ENCODE assay signal across 8 mouse cellular contexts in the genomic region with DNA sequence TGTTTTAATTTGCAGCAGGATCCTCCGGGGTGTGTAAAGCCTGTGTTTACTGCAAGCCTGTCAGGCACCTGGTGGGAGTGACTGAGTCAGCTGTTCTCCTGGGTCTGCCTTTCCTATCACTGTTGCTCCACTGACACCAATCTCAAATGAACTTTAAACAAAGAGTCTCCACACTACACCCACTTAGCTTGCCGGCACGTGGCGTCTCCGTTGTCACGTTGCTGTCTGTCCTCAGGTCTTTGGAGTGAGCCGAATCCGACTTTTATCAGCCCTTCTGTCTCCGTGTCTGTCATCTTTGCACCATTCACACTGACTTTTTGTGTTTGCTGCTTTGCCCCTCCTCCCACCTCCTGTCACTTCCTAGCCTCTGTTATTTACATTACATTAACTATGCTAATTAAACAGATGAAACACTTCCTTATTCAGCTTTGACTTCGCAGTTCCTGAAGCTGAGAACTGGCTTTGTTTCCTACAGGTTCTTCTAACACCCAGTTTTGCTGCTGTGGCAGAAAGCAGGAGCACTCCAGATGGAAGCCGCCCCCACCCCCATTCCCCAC. TPM values are rescaled to one million over a fixed set of nuclear protein-coding genes. Genes with fewer than 3 reads are reported as not detected.
A peak's percentile ranks its signal among the peaks of the same experiment; 100 is the strongest.
DNase-seq lines count a peak whose midpoint lies in the region; ATAC-seq and TF ChIP-seq lines count a peak whose summit lies in the region.

No protein-coding gene starts in this region.

- intact Hi-C loops in left cerebral cortex, postnatal 4 days (cut with DNase I): no loop called here

- peak overlapping the region; percentile 70 for H3K27ac ChIP-seq in forebrain, embryonic 14.5 days (ENCODE audit: low read depth, low read length)
- H3K27ac ChIP-seq in intestine, postnatal 0 days (ENCODE audit: low read depth, low read length): no peak overlapping the region
- no peak overlapping the region for H3K27ac ChIP-seq in liver, embryonic 12.5 days
- peak overlapping the region; percentile 84 for H3K27ac ChIP-seq in thymus, adult 2 months (ENCODE audit: control insufficient read depth, insufficient read depth, low read length)

- H3K4me2 ChIP-seq in forebrain, embryonic 14.5 days (ENCODE audit: low read length): peak overlapping the region; percentile 24; the same call in 1 of the 2 replicates
- peak overlapping the region; percentile 51 for H3K4me2 ChIP-seq in intestine, postnatal 0 days (replicated peaks; ENCODE audit: low read depth)
- H3K4me2 ChIP-seq in liver, embryonic 12.5 days: peak overlapping the region; percentile 40

- TF ChIP-seq POLR2A in thymus, adult 2 months (IDR thresholded peaks at IDR 0.05; ENCODE audit: control insufficient read depth, extremely low read depth, insufficient read depth, low read length, poor library complexity): no peak

- peak; percentile 14 for DNase-seq in left cerebral cortex, adult 11 months (ENCODE audit: low spot score)
- no peak for DNase-seq in left cerebral cortex, postnatal 4 days
- DNase-seq in forebrain, embryonic 14.5 days (ENCODE audit: low spot score): peak; percentile 89
- peak; percentile 85 for DNase-seq in naive thymus-derived CD4-positive, alpha-beta T cell, adult 2 months (ENCODE audit: low read depth)
- DNase-seq in thymus, adult 2 months: peak; percentile 75
- no peak for DNase-seq in urinary bladder, postnatal 4 days (ENCODE audit: low spot score in 2 of 2)

- H3K36me3 ChIP-seq in forebrain, embryonic 14.5 days (ENCODE audit: control insufficient read depth, insufficient read depth, low read length): no peaks in the 10 kb centered on the region
- H3K36me3 ChIP-seq in intestine, postnatal 0 days (ENCODE audit: control insufficient read depth, insufficient read depth): no peaks in the 10 kb centered on the region
- H3K36me3 ChIP-seq in liver, embryonic 12.5 days: no peaks in the 10 kb centered on the region
- no peaks in the 10 kb centered on the region for H3K36me3 ChIP-seq in thymus, adult 2 months (ENCODE audit: control insufficient read depth, insufficient read depth, low read length)

- no peak overlapping the region for H3K9ac ChIP-seq in forebrain, embryonic 14.5 days (ENCODE audit: low read length)
- no peak overlapping the region for H3K9ac ChIP-seq in intestine, postnatal 0 days (ENCODE audit: low read depth, low read length)
- H3K9ac ChIP-seq in liver, embryonic 12.5 days: no peak overlapping the region

- ATAC-seq in forebrain, embryonic 14.5 days: peak; percentile 86
- ATAC-seq in intestine, postnatal 0 days: peak; percentile 73
- 0 out of 2 replicates have a peak, but pooled peaks have one; percentile 35 for ATAC-seq in liver, embryonic 12.5 days

- peaks cover 31% of the 10 kb centered on the region for H3K4me1 ChIP-seq in forebrain, embryonic 14.5 days (ENCODE audit: control insufficient read depth, insufficient read depth, low read length)
- peaks cover 3% of the 10 kb centered on the region for H3K4me1 ChIP-seq in intestine, postnatal 0 days (replicated peaks; ENCODE audit: control insufficient read depth, insufficient read depth, low read length)
- H3K4me1 ChIP-seq in liver, embryonic 12.5 days: peaks cover 21% of the 10 kb centered on the region
- H3K4me1 ChIP-seq in thymus, adult 2 months (replicated peaks; ENCODE audit: control insufficient read depth, insufficient read depth, low read length): peaks cover 34% of the 10 kb centered on the region

- under 1% methylated on average over 11 of the region's 11 CpGs for WGBS in forebrain, embryonic 14.5 days
- WGBS in intestine, postnatal 0 days: 1% methylated on average over 11 of the region's 11 CpGs
- 3% methylated on average over 11 of the region's 11 CpGs for WGBS in liver, embryonic 12.5 days (ENCODE audit: insufficient replicate concordance)
- WGBS in thymus, adult 2 months: under 1% methylated on average over 11 of the region's 11 CpGs

- H3K4me3 ChIP-seq in forebrain, embryonic 14.5 days (ENCODE audit: low read depth, low read length): no peak overlapping the region
- 0 out of 2 replicates have a peak overlapping the region, but pooled peaks have one; percentile 2 for H3K4me3 ChIP-seq in intestine, postnatal 0 days (ENCODE audit: low read depth, low read length)
- no peak overlapping the region for H3K4me3 ChIP-seq in liver, embryonic 12.5 days
- H3K4me3 ChIP-seq in thymus, adult 2 months (ENCODE audit: control insufficient read depth, insufficient read depth, low read length): peak overlapping the region; percentile 29

- no peak for TF ChIP-seq CTCF in intestine, postnatal 0 days (IDR thresholded peaks at IDR 0.05; ENCODE audit: low read depth)
- no peak for TF ChIP-seq CTCF in thymus, adult 2 months (IDR thresholded peaks at IDR 0.05; ENCODE audit: borderline replicate concordance, control insufficient read depth, extremely low read depth, insufficient read depth, low read length, poor library complexity)

- no peaks in the 10 kb centered on the region for H3K27me3 ChIP-seq in forebrain, embryonic 14.5 days (replicated peaks; ENCODE audit: control insufficient read depth, insufficient read depth, low read length)
- no peaks in the 10 kb centered on the region for H3K27me3 ChIP-seq in intestine, postnatal 0 days (replicated peaks; ENCODE audit: control insufficient read depth, insufficient read depth, low read length)
- H3K27me3 ChIP-seq in liver, embryonic 12.5 days (replicated peaks): peaks cover 4% of the 10 kb centered on the region; the same call in 1 of the 2 replicates
- H3K27me3 ChIP-seq in thymus, adult 2 months (ENCODE audit: control insufficient read depth, insufficient read depth, low read length): no peaks in the 10 kb centered on the region

- H3K9me3 ChIP-seq in forebrain, embryonic 14.5 days (replicated peaks; ENCODE audit: control insufficient read depth, low read length): no peaks in the 10 kb centered on the region
- no peaks in the 10 kb centered on the region for H3K9me3 ChIP-seq in intestine, postnatal 0 days (ENCODE audit: control insufficient read depth)
- no peaks in the 10 kb centered on the region for H3K9me3 ChIP-seq in liver, embryonic 12.5 days (replicated peaks)

RNA-seq across cellular contexts. Expression of a gene that starts 56.7 kb away (rescaled TPM):
- total RNA-seq in left cerebral cortex, postnatal 4 days (2021): 10 to 100 TPM; 62.1 to 65.2 TPM
- polyA plus RNA-seq in forebrain, embryonic 14.5 days (2014; fragmentation: Nextera tagmentation; extraction: Ambion mirVana): 16.5 and 17.9 TPM in 2 replicates
- polyA plus RNA-seq in intestine, postnatal 0 days (2015; fragmentation: Nextera tagmentation; extraction: Ambion mirVana): 7.8 and 8.5 TPM in 2 replicates
- polyA plus RNA-seq in liver, embryonic 12.5 days (2016; fragmentation: Nextera tagmentation; extraction: Ambion mirVana): 2.9 and 3.2 TPM in 2 replicates
- polyA plus RNA-seq in thymus, adult 2 months (2012; rRNA removed): 17.5 and 20.9 TPM in 2 replicates

Comparison
In these comparisons a context has a peak if more than half of its experiments do, and no peak if none do; other contexts are left out.
1. DNase-seq: peak in left cerebral cortex, adult 11 months (single experiment), forebrain, embryonic 14.5 days (single experiment), naive thymus-derived CD4-positive, alpha-beta T cell, adult 2 months (single experiment) and thymus, adult 2 months (single experiment); none in left cerebral cortex, postnatal 4 days (single experiment) and urinary bladder, postnatal 4 days (0 of 2).
2. ATAC-seq: peak in every context shown above with its lines; median percentile 86 in forebrain, embryonic 14.5 days; 73 in intestine, postnatal 0 days; 35 in liver, embryonic 12.5 days.
3. H3K27ac ChIP-seq: peak in forebrain, embryonic 14.5 days (single experiment) and thymus, adult 2 months (single experiment); none in intestine, postnatal 0 days (single experiment) and liver, embryonic 12.5 days (single experiment).
4. H3K4me3 ChIP-seq: peak in intestine, postnatal 0 days (single experiment) and thymus, adult 2 months (single experiment); none in forebrain, embryonic 14.5 days (single experiment) and liver, embryonic 12.5 days (single experiment).
5. Peak in every context shown above with its lines, with median percentiles within 50 percentile points of each other: H3K4me2 ChIP-seq.